Mouse (Mus musculus): ENCODE measurements around the gene Sorcs1.

Gene Sorcs1

GRCm38 (mm10) chr19:50677903-50678896, at the start of gene Sorcs1:
Sorcs1 (minus strand) TSS chr19:50678646.
- in situ Hi-C loops (cut with MboI, MseI) = no loop called here

DNA sequence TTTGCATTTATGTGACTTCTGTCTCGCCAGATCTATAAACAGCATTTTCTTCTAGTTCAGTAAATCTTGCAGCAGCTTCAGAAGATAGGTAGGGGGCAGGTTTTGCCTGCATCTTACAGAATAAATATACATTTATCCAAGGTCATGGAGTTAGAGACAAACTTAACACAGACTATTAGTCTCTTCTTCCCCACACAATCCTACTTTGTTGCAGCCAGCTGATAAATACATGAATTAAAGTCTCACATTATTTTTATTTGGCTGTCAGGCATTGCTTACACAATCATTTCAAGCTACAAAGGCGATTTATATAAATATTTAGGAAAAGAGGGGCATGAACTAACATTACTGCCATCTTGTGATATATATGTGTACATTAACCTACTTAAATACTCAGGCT, 4.8 kb upstream of the Sorcs1 start:
- in situ Hi-C loops (cut with MboI, MseI) = loop anchor here (10.0 kb wide), 1 partner anchor 262 kb away; no protein-coding TSS in a partner anchor

DNA sequence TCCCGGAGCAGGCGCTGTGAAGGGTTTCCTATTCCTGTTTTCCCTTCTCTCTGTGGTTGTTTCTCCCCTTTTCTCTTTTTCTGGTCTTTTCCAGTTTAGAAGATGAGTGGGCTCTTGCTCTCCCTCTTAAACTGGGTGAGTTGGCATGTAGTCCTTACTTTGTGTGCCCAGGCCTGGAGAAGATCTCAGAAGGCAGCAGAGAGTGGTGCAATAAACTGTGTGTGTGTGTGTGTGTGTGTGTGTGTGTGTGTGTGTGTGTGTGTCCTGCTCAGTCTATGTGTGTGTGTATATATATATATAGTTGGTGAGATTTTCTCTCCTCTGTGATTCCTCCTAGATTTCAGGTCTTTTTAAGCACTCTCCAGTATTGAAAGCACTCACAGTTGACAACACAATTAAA, 500 bp upstream of the Sorcs1 start:
- in situ Hi-C loops (cut with MboI, MseI) = no loop called here

- in situ Hi-C loops (cut with MboI, MseI) = no loop called here
Measured at GRCm38 (mm10) chr19:50676578-50677524, 1.6 kb downstream of the Sorcs1 start.

- in situ Hi-C loops (cut with MboI, MseI) = no loop called here
Measured at GRCm38 (mm10) chr19:50674921-50675320, 3.5 kb downstream of the Sorcs1 start.

DNA sequence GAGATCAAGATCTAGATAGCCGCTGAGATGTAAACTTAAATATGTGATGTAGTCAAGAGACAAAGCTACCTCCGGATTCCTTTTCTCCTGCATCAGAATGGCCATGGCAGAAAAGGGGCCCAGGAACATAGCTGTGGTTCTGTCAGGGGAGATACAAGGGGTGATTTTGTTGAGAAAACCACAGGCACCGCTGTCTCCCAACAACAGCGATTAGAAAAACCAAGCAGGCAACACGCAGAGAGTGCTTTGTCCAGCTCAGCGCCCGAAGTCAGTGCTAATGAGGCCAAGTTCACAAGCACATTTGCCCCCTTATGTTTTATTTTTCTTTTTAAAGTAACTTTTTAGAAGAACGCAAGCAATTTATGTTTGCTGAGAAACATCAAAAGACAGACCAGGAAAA, 10.9 kb downstream of the Sorcs1 start:
- in situ Hi-C loops (cut with MboI, MseI) = no loop called here

DNA sequence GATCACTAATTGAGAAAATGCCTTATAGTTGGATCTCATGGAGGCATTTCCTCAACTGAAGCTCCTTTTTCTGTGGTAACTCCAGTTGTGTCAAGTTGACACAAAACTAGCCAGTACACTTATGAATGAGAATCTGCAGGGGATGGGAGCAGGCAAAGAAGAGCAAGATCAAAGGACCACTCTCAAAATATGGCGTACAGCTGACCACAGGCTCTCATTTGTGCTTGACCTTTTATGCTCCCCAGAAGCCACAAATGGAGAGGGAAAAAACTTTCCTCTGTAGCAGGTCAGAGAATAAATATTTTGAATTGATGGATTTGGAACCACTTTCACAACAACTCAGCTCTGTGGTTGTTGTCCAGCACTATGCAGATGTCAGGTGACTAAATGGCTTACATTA, 14.1 kb downstream of the Sorcs1 start:
- in situ Hi-C loops (cut with MboI, MseI) = no loop called here

- in situ Hi-C loops (cut with MboI, MseI) = no loop called here
Measured at GRCm38 (mm10) chr19:50659144-50659543, 19.3 kb downstream of the Sorcs1 start.

DNA sequence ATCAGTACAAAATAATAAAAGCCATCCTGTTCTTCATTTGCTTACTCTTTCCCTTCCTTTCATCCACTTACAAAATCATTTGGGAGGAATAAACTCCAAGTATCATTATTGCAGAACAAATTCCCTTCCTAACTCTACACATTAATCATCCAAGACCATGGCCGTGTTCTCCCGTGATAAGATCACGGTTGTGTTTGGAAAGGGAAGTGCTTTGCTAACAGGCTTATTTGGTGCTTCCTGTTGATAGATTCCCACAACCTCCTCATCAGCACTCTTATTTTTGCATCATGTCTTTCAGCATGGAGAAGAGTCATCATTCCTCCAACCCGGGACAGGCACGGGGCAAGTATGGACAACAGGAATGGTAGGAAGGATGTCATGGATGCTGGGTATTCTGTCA, 25.7 kb downstream of the Sorcs1 start:
- in situ Hi-C loops (cut with MboI, MseI) = no loop called here

DNA sequence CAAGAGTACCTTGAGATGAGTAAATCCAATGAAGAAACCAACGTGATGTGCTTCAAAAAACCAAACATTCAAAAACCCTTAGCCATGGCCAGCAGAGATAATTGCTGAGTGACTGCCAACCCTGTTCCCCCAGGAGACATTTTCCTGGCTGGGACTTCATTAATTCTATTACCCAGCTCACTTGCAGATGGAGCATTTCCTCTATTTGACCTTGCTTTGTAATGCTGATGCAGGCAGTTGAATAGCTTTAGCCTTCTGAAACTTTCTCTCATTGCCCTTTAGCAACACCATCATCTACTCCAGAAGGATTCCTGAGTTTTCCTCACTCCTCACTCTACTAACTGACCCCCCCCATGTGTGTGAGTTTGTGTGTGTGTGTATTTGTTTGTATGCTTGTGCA, 34.6 kb downstream of the Sorcs1 start:
- in situ Hi-C loops (cut with MboI, MseI) = no loop called here

- in situ Hi-C loops (cut with MboI, MseI) = no loop called here
Measured at GRCm38 (mm10) chr19:50642121-50642520, 36.3 kb downstream of the Sorcs1 start.

DNA sequence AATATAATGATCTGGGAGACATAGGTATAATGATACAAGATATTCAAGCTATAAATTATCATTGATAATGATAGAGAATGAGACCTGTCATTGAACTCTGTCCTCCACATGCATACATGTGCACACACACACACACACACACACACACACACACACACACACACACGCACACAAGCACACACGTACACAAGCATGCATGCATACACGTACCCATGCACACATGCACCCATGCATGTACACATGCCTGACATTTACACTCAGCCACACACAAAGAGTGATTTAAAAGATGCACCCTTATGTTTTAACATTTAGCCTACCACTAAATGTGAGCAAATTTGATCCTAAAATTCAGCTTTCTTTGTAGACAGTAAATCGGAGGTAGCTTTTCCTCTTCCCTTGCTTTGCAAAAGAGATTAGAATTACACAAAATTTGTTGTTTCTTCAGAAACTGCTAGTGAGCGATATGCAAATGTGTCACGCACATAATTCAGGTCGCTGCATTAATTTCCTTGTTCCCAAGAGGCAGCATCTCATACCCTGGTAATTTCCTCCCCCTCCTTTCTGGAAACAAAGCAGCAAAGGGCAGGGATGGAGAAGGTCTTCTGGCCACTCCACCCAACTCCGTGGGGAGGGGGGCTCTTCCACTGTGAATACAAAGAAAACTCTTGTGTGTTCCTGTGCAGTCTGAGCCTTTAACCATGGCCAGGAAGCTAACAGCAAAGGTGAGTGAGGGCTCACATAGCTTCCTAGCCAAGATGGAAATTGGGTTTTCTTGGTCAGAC, 38.0 kb downstream of the Sorcs1 start:
- in situ Hi-C loops (cut with MboI, MseI) = no loop called here

GRCm38 (mm10) chr19:50638176-50638575, 40.3 kb downstream of the Sorcs1 start:
- in situ Hi-C loops (cut with MboI, MseI) = no loop called here

- in situ Hi-C loops (cut with MboI, MseI) = no loop called here
Measured at GRCm38 (mm10) chr19:50614013-50614412, 64.4 kb downstream of the Sorcs1 start.

DNA sequence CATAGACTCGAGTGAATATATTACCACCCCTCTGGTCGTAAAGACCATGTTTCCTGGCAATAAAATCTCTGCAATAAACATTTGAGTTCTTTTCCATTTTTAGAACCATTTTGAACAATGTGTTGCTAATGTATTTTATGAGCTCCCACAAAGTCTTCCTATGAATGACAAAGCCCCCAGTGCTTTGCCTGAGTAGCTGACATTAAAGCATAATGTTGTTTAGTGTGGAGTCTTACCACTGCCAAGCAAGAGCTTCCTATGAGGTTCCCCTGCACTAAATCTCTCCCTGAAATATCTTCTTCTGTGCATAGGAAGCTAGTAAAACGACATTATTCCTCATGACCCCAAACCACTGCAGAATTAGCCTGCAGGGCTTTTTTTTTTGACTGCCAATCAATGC, 66.8 kb downstream of the Sorcs1 start:
- in situ Hi-C loops (cut with MboI, MseI) = no loop called here

- in situ Hi-C loops (cut with MboI, MseI) = loop anchor here (10.0 kb wide), 1 partner anchor 1279 kb away; no protein-coding TSS in a partner anchor
Measured at GRCm38 (mm10) chr19:50603882-50604281, 74.6 kb downstream of the Sorcs1 start.

GRCm38 (mm10) chr19:50603380-50603779, 75.1 kb downstream of the Sorcs1 start:
- in situ Hi-C loops (cut with MboI, MseI) = loop anchor here (10.0 kb wide), 1 partner anchor 1279 kb away; no protein-coding TSS in a partner anchor

GRCm38 (mm10) chr19:50597300-50597699, 81.1 kb downstream of the Sorcs1 start:
- in situ Hi-C loops (cut with MboI, MseI) = no loop called here

- in situ Hi-C loops (cut with MboI, MseI) = no loop called here
Measured at GRCm38 (mm10) chr19:50586182-50586581, 92.3 kb downstream of the Sorcs1 start.

GRCm38 (mm10) chr19:50582952-50583351, 95.5 kb downstream of the Sorcs1 start:
- in situ Hi-C loops (cut with MboI, MseI) = no loop called here

GRCm38 (mm10) chr19:50569669-50570195, 108.7 kb downstream of the Sorcs1 start:
- in situ Hi-C loops (cut with MboI, MseI) = no loop called here
